Mouse (Mus musculus) MEL (cell line): ENCODE results near the gene Sox6.

Experiments used
- BHLHE40 ChIP-seq: IDR thresholded peaks from 2 replicates; pipeline ENCODE4 v1.6.1; 2012; ENCODE audit warnings: low read depth, mild to moderate bottlenecking, inconsistent platforms, low read length, improper control_type of control experiment, borderline replicate concordance
- CHD2 ChIP-seq: IDR thresholded peaks from 2 replicates; pipeline ENCODE4 v1.6.1; 2011; ENCODE audit warnings: low read length, improper control_type of control experiment
- CTCF ChIP-seq, 3 experiments: IDR thresholded peaks in 2 of 3; conservative IDR thresholded peaks in 1 of 3; 2 replicates each; pipeline ENCODE4 v1.5.1; 2011 to 2012; ENCODE audit warnings: low read length in 3 of 3, low read depth in 2 of 3, mild to moderate bottlenecking in 2 of 3, improper control_type of control experiment in 1 of 3, inconsistent platforms in 1 of 3, mixed read lengths in 1 of 3, moderate library complexity in 1 of 3; ENCODE audit not compliant: control insufficient read depth in 1 of 3, insufficient read depth in 1 of 3, poor library complexity in 1 of 3, severe bottlenecking in 1 of 3
- ELF1 ChIP-seq: IDR thresholded peaks from 2 replicates; pipeline ENCODE4 v1.6.1; 2014; ENCODE audit warnings: low read depth, mild to moderate bottlenecking, inconsistent platforms, low read length, improper control_type of control experiment, moderate library complexity
- EP300 ChIP-seq, 2 experiments: IDR thresholded peaks; 2 replicates each; pipeline ENCODE4 v1.6.1; 2011; ENCODE audit warnings: improper control_type of control experiment in 2 of 2, low read length in 2 of 2, low read depth in 1 of 2, mild to moderate bottlenecking in 1 of 2
- GATA1 ChIP-seq: IDR thresholded peaks from 2 replicates; pipeline ENCODE4 v1.6.1; 2011; ENCODE audit warnings: low read depth, low read length, improper control_type of control experiment
- MYB ChIP-seq: IDR thresholded peaks from 2 replicates; pipeline ENCODE4 v1.6.1; 2011; ENCODE audit warnings: mild to moderate bottlenecking, low read depth, low read length, improper control_type of control experiment
- POLR2A ChIP-seq, 2 experiments: IDR thresholded peaks; 2 replicates each; pipeline ENCODE4 v1.6.1; 2011 to 2012; ENCODE audit warnings: low read length in 2 of 2, mild to moderate bottlenecking in 2 of 2, control low read depth in 1 of 2, improper control_type of control experiment in 1 of 2, low read depth in 1 of 2, moderate library complexity in 1 of 2; ENCODE audit not compliant: control insufficient read depth in 1 of 2, insufficient read depth in 1 of 2, poor library complexity in 1 of 2
- POLR2AphosphoS2 ChIP-seq: IDR thresholded peaks from 2 replicates; pipeline ENCODE4 v1.6.1; 2011; ENCODE audit warnings: low read length, improper control_type of control experiment
- TBP ChIP-seq: IDR thresholded peaks from 2 replicates; pipeline ENCODE4 v1.8.0; 2011; ENCODE audit warnings: low read depth, low read length, improper control_type of control experiment
- UBTF ChIP-seq: IDR thresholded peaks from 2 replicates; pipeline ENCODE4 v1.6.1; 2012; ENCODE audit warnings: low read depth, mild to moderate bottlenecking, inconsistent platforms, low read length, improper control_type of control experiment, moderate library complexity, borderline replicate concordance; ENCODE audit not compliant: insufficient read depth
- ZMIZ1 ChIP-seq: IDR thresholded peaks from 2 replicates; pipeline ENCODE4 v1.6.1; 2012; ENCODE audit warnings: low read depth, mild to moderate bottlenecking, inconsistent platforms, low read length, improper control_type of control experiment, moderate library complexity

DNA sequence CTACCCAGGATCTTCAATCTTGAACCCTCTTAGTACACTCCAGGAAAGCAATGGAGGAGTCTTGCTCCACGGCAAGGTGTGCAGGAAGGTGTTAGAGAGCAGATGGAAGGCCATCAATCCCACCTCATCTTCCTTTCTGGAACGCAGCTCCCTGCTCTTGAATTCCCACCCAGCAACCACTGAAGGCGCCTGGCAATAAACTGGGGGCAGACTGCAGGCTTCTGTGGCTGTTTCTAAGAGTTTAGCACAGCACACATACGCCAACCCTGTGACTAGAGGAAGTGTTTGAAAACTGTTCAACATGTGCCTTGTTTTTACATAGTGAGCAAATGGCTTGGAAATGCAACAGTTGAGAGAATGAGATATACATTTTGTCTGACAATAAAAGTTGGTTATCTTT is 412.6 kb downstream of the Sox6 start:
- TF ChIP-seq CTCF (IDR thresholded peaks at IDR 0.05 in 2 of 3, conservative IDR thresholded peaks at IDR 0.05 in 1 of 3; ENCODE audit: control insufficient read depth in 1 of 3, insufficient read depth in 1 of 3, low read depth in 2 of 3, low read length in 3 of 3, poor library complexity in 1 of 3, severe bottlenecking in 1 of 3) (no peak), UBTF (no peak), EP300 (IDR thresholded peaks at IDR 0.05; ENCODE audit: low read depth in 1 of 2, low read length in 2 of 2) (no peak), BHLHE40 (no peak), ELF1 (no peak), CHD2 (no peak), TBP (no peak), GATA1 (no peak), MYB (no peak), ZMIZ1 (no peak), POLR2AphosphoS2 (no peak), POLR2A (IDR thresholded peaks at IDR 0.05; ENCODE audit: control insufficient read depth in 1 of 2, insufficient read depth in 1 of 2, low read depth in 1 of 2, low read length in 2 of 2, poor library complexity in 1 of 2) (no peak)
